Mouse (Mus musculus): Measurements from ENCODE around the gene Sept11. TPM values are rescaled to one million over a fixed set of nuclear protein-coding genes. Genes with fewer than 3 reads are reported as not detected.
A peak's percentile ranks its signal among the peaks of the same experiment; 100 is the strongest.

The Sept11 gene
- total and polyA plus RNA-seq, 2 experiments from 2014 or later: 104 TPM

DNA sequence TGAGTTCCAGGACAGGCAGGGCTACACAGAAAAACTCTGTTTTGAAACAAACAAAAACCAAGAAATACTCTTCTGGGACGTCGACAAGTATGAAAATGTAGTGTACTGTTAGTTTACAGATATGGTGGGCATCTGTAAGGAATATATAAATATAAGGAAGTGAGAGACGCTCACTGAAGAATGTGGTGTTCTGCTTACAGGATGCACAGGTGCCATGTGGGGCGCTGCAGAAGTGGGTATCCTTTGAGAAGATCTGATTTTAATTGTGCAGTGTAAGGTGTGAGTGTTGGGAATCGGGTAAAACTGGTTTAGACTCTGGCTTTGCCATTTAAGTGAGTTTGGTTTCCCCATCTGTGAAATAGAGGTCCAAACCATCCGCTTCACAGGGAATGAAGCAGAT is 32.1 kb downstream of the Sept11 start:
- 87% methylated on average over 6 of the region's 6 CpGs for WGBS

DNA sequence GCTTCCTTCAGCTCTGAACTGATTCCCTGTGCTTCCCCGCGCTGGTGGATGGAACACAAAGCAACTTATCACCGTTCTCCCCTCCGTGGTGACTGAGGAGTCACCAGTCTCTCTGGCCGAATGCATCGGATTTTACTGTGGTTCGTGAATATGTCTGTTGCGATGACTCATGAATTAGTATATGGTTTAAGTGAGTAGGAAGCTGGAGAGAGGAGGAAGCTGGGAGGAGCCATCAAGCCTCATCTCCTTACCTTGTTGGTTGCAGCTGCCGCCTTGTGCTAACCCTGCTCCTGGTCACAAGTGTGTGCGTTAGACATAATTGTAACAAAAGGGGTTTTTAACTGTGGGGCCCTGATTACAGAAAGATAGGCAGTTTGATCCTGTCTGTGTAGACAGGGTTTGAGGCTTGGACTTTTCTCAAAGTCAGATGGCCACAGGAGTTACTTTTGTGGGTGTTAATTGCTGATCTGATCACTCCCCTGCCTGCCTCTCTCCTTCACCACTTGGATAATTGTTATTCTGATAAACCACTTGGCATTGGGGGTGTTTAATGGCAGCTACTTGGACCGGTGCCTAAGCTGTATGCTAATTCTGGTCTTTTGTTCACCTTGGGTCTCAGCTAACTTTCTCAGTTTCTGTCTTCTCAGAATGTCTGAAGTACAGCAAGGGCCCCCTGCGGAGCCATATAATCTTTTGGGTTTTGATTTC is 33.1 kb downstream of the Sept11 start:
- peak; percentile 4; the same call in 1 of the 2 replicates for ATAC-seq

More for the DNA sequence above, 32.1 kb downstream of the Sept11 start:
- H3K9ac ChIP-seq: no peak overlapping the region
- H3K4me2 ChIP-seq (ENCODE audit: low read depth): no peak overlapping the region
- H3K4me3 ChIP-seq (ENCODE audit: low read depth, low read length): no peak overlapping the region
- no peak for TF ChIP-seq CTCF (IDR thresholded peaks at IDR 0.05; ENCODE audit: low read depth)
- H3K36me3 ChIP-seq (ENCODE audit: insufficient read depth): no peaks in the 10 kb centered on the region
- no peak for ATAC-seq
- H3K9me3 ChIP-seq (ENCODE audit: low read length): no peaks in the 10 kb centered on the region
- no peaks in the 10 kb centered on the region for H3K27me3 ChIP-seq (ENCODE audit: insufficient read depth, low read length)
- H3K4me1 ChIP-seq (ENCODE audit: insufficient read depth): peaks cover 15% of the 10 kb centered on the region
- H3K27ac ChIP-seq (ENCODE audit: low read depth, low read length): no peak overlapping the region
- DNase-seq: no peak

DNA sequence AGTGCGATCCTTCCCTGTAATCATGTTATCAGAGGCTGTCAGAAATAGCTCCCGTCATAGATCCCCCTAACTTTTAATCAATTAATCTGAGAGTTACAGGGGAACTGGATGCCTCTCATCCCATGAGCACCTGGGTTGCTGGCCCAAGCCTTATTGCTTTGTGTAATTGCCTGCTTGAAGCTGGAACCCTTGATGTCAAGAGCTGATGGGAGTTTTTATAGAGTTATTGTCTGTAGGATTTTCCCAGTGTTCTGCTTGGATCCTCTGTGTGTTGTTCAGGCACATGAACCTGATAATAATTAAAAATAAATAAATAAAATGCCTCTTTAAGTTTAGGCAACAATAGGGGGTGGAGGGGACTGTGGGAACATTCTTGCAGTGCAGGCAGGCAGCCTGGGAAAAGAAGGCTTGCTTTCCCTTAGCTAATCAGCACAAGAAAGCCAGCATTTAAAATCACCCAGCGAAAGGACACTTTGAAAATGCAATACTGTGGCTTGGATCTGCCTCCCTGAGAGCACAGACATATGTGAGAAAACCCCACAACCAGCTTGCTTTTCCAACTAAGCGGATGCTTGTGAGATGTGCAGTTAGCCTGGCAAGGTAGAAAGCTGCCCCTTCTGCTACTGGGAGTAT is 33.8 kb downstream of the Sept11 start:
- peak; percentile 21; the same call in 1 of the 2 replicates for ATAC-seq
- H3K27me3 ChIP-seq (ENCODE audit: insufficient read depth, low read length): no peaks in the 10 kb centered on the region
- H3K4me2 ChIP-seq (ENCODE audit: low read depth): no peak overlapping the region

More for the DNA sequence above, 33.1 kb downstream of the Sept11 start:
- no peak overlapping the region for H3K9ac ChIP-seq
- H3K27me3 ChIP-seq (ENCODE audit: insufficient read depth, low read length): no peaks in the 10 kb centered on the region
- no peaks in the 10 kb centered on the region for H3K36me3 ChIP-seq (ENCODE audit: insufficient read depth)
- TF ChIP-seq CTCF (IDR thresholded peaks at IDR 0.05; ENCODE audit: low read depth): no peak
- 14% methylated on average over 12 of the region's 12 CpGs for WGBS
- DNase-seq: no peak
- peak overlapping the region; percentile 42; the same call in 1 of the 2 replicates for H3K27ac ChIP-seq (ENCODE audit: low read depth, low read length)
- H3K9me3 ChIP-seq (ENCODE audit: low read length): no peaks in the 10 kb centered on the region
- H3K4me2 ChIP-seq (ENCODE audit: low read depth): no peak overlapping the region
- no peak overlapping the region for H3K4me3 ChIP-seq (ENCODE audit: low read depth, low read length)
- H3K4me1 ChIP-seq (ENCODE audit: insufficient read depth): peaks cover 18% of the 10 kb centered on the region

DNA sequence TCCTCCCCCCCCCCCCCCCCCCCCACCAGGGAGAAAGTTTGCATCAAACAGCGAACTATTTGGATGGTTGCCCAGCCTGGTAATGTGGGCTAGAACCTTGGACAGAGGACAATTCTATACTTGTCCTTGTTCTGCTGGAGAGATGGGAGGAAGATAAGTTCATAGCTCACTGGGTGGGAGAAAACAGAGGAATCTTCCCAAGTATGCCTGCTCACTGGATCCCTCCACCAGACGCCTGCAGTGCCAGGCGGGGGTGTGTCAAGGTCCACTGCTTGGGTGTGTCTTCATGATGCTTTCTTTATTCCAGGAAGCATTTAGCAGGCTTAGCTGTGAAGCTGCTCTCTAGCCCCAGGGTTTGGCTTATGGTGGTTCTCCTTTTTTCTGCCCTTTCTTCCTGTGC is 34.5 kb downstream of the Sept11 start:
- DNase-seq: no peak
- Histone ChIP-seq H3K9ac (no peak overlapping the region), H3K36me3 (ENCODE audit: insufficient read depth) (no peaks in the 10 kb centered on the region), H3K9me3 (ENCODE audit: low read length) (no peaks in the 10 kb centered on the region), H3K4me1 (ENCODE audit: insufficient read depth) (peaks cover 20% of the 10 kb centered on the region), H3K4me3 (ENCODE audit: low read depth, low read length) (no peak overlapping the region), H3K4me2 (ENCODE audit: low read depth) (no peak overlapping the region), H3K27ac (ENCODE audit: low read depth, low read length) (peak overlapping the region; percentile 42; the same call in 1 of the 2 replicates), H3K27me3 (ENCODE audit: insufficient read depth, low read length) (no peaks in the 10 kb centered on the region)
- no peak for ATAC-seq
- no peak for TF ChIP-seq CTCF (IDR thresholded peaks at IDR 0.05; ENCODE audit: low read depth)
- WGBS: 4% methylated on average over 3 of the region's 3 CpGs

More for the DNA sequence above, 33.8 kb downstream of the Sept11 start:
- no peaks in the 10 kb centered on the region for H3K9me3 ChIP-seq (ENCODE audit: low read length)
- H3K4me3 ChIP-seq (ENCODE audit: low read depth, low read length): no peak overlapping the region
- no peak for DNase-seq
- TF ChIP-seq CTCF (IDR thresholded peaks at IDR 0.05; ENCODE audit: low read depth): no peak
- H3K9ac ChIP-seq: no peak overlapping the region
- peak overlapping the region; percentile 42 for H3K27ac ChIP-seq (ENCODE audit: low read depth, low read length)
- peaks cover 20% of the 10 kb centered on the region for H3K4me1 ChIP-seq (ENCODE audit: insufficient read depth)
- WGBS: 9% methylated on average over 4 of the region's 4 CpGs
- no peaks in the 10 kb centered on the region for H3K36me3 ChIP-seq (ENCODE audit: insufficient read depth)

DNA sequence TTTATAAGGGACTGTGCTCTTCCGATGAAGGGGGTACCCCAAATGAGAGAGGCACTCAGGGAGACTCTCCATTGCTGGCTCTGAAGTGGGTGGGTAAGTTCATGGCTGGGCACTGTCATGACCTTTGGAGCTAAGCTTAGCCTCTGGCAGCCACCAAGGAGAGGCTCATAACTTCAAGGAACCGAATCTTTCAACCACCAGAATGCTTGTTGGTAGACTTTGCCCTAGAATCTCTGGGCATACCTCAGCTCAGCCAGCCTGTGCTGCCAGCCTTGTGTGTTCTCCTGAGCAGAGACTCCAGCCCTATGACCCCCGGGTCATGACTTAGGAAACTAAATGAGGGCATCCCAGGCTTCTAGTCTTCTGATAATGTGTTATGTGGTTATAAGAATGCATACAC is 35.5 kb downstream of the Sept11 start:
- no peak for ATAC-seq
- no peak overlapping the region for H3K4me2 ChIP-seq (ENCODE audit: low read depth)
- peaks cover 25% of the 10 kb centered on the region for H3K4me1 ChIP-seq (ENCODE audit: insufficient read depth)
- no peak overlapping the region for H3K9ac ChIP-seq
- WGBS: 79% methylated on average over 3 of the region's 3 CpGs
- H3K9me3 ChIP-seq (ENCODE audit: low read length): no peaks in the 10 kb centered on the region
- no peak overlapping the region for H3K4me3 ChIP-seq (ENCODE audit: low read depth, low read length)
- no peak for TF ChIP-seq CTCF (IDR thresholded peaks at IDR 0.05; ENCODE audit: low read depth)
- no peaks in the 10 kb centered on the region for H3K36me3 ChIP-seq (ENCODE audit: insufficient read depth)
- H3K27me3 ChIP-seq (ENCODE audit: insufficient read depth, low read length): no peaks in the 10 kb centered on the region
- no peak for DNase-seq
- H3K27ac ChIP-seq (ENCODE audit: low read depth, low read length): no peak overlapping the region

DNA sequence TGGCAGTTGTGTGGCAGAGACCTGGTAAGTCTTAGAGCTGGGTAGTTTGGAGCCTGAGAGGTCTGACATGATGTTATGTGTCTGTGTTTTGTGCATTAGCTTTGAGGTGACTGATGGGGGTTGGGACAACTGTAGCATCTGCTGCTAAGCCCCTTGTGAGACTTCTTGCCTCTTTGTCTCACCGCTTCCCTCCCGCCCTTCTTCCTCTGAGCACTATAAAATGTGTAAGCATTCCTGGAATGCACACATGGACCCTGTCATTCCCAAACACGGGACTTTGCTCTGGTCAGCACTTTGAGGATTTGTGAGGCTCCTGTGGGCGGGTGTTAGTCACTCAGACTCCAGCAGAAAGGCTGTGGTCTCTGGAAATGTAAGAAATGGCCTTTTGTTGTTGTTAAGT is 36.7 kb downstream of the Sept11 start:
- Histone ChIP-seq H3K27me3 (ENCODE audit: insufficient read depth, low read length) (no peaks in the 10 kb centered on the region), H3K9ac (no peak overlapping the region), H3K4me1 (ENCODE audit: insufficient read depth) (peaks cover 27% of the 10 kb centered on the region), H3K9me3 (ENCODE audit: low read length) (no peaks in the 10 kb centered on the region), H3K4me3 (ENCODE audit: low read depth, low read length) (no peak overlapping the region), H3K4me2 (ENCODE audit: low read depth) (no peak overlapping the region), H3K27ac (ENCODE audit: low read depth, low read length) (no peak overlapping the region), H3K36me3 (ENCODE audit: insufficient read depth) (no peaks in the 10 kb centered on the region)
- DNase-seq (no peak), ATAC-seq (no peak)
- TF ChIP-seq CTCF (IDR thresholded peaks at IDR 0.05; ENCODE audit: low read depth): no peak
- WGBS: 33% methylated on average over 4 of the region's 4 CpGs

DNA sequence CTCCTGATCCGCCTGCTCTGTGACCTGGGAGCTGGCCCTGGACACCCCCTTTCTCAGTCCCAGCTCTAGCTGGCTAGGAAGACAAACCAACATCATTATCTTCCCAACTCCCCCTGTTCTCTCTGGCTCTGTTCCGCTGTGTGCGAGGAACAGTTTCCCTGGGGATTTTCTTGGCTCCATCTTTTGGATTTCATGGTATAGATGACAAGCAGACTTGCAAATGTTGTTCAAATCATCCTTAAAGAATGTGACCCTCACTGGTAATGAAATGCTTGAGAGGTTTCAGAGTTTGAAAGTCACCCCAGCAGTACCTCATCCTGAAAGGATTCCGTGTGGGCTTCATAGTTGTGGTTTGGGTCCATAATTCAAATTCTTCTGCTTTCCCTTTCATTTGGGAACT is 38.2 kb downstream of the Sept11 start:
- WGBS: 68% methylated on average over 4 of the region's 4 CpGs
- no peak overlapping the region for H3K9ac ChIP-seq
- peaks cover 27% of the 10 kb centered on the region for H3K4me1 ChIP-seq (ENCODE audit: insufficient read depth)
- H3K36me3 ChIP-seq (ENCODE audit: insufficient read depth): no peaks in the 10 kb centered on the region
- no peaks in the 10 kb centered on the region for H3K27me3 ChIP-seq (ENCODE audit: insufficient read depth, low read length)
- no peak for ATAC-seq
- no peak overlapping the region for H3K27ac ChIP-seq (ENCODE audit: low read depth, low read length)
- no peak for DNase-seq
- no peak overlapping the region for H3K4me2 ChIP-seq (ENCODE audit: low read depth)
- no peak for TF ChIP-seq CTCF (IDR thresholded peaks at IDR 0.05; ENCODE audit: low read depth)
- H3K9me3 ChIP-seq (ENCODE audit: low read length): no peaks in the 10 kb centered on the region
- no peak overlapping the region for H3K4me3 ChIP-seq (ENCODE audit: low read depth, low read length)

Measured in forebrain, postnatal 0 days (tissue).